Mouse (Mus musculus) T-helper 2 cell (primary cell): ENCODE results near the gene Hbq1a.
"Not testable (repeated sequence)": the region's sequence is repeated elsewhere in the genome, so short reads cannot be mapped to it uniquely, and the experiment has no call there.

ENCODE experiments used
- in situ Hi-C: fragments of 300-600 bp; cut with MboI, MseI; formaldehyde crosslinking; loops from one replicate; pipeline ENCODE4 v1.15.1; 2025; ENCODE audit warnings: high pct_unique_total_duplicates

Gene Hbq1a

DNA sequence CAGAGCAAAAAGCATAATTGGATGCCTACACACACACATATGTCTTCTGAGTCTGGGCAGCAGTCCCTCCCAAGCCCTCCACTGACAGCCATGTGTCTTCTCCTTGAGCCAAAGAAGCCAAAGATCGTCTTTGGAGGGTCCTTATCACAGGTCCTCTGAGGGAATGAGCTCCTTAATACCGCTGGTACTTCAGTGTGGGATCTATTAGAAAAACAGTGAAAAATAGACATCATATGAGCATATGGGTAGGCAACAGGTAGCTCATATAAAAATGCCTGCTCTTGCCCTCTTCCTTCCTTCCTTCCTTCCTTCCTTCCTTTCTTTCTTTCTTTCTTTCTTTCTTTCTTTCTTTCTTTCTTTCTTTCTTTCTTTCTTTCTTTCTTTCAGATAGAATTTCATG lies 15.3 kb upstream of the Hbq1a start:
- in situ Hi-C loops: not testable (repeated sequence)

DNA sequence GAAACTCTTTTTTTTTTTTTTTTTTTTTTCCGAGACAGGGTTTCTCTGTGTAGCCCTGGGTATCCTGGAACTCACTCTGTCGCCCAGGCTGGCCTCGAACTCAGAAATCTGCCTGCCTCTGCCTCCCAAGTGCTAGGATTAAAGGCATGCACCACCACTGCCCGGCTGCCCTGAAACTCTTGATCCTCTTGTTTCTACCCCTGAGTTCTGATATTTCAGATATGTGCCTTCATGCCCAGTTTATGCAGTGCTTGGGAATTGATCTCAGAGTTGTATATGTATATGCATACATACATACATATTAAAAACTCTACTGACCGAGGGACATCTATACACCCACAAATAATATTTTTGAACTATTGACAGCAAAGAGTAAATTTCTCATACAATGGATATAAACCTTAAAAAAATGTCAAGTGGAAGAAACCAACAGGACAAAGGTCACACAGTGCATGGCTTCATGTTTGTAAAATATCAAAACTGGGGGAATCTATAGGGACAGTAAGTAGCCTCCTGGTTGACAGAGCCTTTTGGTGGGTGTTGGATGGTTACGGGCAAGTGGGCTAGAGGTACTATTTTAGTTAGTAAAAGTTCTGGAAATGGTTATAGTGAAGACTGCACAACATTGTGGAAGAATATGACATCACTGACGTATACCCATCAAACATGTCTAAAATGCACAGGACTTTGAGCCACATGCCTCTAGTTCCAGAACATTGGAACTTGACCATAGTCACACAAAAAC lies 14.7 kb upstream of the Hbq1a start:
- in situ Hi-C loops: no loop called here

DNA sequence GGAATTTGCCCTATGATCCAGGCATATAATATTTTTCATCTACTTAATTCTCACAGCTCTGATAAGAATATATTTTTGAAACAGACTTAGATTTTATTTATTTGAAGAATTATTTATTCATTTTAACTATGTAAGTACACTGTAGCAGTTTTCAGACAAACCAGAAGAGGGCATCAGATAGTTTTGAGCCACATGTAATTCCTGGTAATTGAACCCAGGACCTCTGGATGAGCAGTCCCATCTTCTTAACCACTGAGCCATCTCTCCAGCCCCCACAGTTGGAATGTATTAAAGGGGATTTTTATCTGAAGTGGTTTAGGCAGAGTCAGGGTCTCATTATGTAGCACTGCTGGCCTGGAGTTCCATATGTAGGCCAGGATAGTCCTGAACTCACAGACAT lies 14.0 kb upstream of the Hbq1a start:
- in situ Hi-C loops: not testable (repeated sequence)

DNA sequence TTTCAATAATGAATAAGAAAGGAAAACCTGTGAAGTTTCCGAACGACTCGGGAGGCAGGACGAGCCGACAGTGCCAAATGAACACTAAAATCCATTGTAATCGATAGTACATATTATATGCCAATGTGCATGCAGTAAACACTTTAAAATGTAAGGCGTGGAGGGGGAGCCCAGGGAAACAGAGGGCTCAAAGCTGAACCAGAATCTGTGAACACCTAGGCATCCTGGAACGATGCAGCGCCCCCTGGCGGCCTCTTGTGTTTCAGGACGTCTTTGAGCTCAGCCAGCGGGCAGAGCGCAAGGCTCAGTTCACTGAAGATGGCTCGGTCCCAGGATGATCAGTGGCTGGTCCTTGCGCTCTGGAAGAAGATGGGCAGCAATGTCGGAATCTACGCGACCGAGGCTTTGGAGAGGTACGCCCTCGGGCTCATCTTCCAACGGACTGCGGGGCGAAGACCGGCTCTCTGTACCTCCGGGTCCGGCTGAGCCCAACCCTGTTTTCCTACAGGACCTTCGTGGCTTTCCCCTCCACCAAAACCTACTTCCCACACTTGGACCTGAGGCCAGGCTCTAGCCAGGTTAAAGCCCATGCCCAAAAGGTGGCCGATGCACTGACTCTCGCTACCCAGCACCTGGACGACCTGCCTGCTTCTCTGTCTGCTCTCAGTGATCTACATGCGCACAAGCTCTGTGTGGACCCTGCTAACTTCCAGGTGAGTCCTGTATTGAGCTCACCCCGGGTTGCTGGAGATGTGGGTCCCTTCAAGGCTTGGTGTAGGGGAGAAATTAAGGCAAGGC lies 13.0 kb upstream of the Hbq1a start, which contains the start of gene Hbq1b:
TSS of gene Hbq1b (plus strand) at position 271 of the 798 bp plus-strand sequence.
- in situ Hi-C loops: not testable (repeated sequence)

DNA sequence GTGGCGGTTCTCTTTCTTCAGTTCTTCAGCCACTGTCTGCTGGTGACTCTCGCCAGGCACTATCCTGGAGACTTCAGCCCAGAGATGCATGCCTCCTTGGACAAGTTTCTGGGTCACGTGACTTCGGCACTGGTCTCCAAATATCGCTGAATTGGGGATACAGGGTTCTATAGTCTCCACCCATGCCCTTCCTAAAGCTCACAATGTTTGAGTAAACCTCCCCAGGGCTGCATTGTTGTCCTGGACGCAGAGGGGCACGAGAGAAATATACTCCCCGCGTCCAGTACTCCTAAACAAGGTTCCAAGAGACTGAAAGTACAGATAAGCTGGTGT lies 12.4 kb upstream of the Hbq1a start:
- in situ Hi-C loops: no loop called here

DNA sequence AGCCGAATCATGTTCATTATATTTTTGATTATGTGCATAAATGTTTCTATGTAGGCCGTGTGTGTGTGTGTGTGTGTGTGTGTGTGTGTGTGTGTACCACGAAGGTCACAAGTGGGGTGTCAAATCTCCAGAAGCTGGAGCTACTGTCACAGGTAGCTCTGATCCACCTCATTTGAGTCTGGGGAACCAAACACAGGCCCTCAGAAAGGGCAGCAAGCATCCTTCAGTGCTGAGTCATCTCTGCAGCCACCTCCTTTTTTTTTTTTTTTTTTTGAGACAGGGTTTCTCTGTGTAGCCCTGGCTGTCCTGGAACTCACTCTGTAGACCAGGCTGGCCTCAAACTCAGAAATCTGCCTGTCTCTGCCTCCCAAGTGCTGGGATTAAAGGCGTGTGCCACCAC lies 7.0 kb upstream of the Hbq1a start:
- in situ Hi-C loops: not testable (repeated sequence)

DNA sequence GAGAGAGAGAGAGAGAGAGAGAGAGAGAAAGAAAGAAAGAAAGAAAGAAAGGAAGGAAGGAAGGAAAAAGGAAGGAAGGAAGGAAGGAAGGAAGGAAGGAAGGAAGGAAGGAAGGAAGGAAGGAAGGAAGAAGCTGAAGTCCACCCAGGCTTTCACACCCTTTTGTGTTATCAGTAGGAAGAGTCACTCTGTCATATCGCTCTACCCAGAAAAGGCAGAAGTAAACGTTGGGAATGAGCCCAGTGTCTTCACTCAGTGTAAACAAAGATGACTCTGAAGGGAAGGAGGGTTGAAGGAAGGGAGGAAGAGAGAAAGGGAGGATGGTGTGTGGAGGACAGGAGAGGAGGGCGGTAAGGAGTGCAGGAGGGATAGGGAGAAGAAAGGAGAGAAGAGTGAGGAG lies 6.4 kb upstream of the Hbq1a start:
- in situ Hi-C loops: not testable (repeated sequence)

DNA sequence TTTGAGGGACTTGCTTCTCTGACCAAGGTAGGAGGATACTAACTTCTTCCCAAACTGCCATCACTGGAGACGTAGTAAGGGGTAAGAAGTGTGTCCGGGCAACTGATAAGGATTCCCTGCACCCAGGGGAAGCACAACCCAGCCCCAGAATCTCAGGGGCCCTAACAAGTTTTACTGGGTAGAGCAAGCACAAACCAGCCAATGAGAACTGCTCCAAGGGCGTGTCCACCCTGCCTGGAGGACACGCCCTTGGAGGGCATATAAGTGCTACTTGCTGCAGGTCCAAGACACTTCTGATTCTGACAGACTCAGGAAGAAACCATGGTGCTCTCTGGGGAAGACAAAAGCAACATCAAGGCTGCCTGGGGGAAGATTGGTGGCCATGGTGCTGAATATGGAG lies 3.7 kb upstream of the Hbq1a start, which contains the start of gene Hba-a2:
TSS of gene Hba-a2 (plus strand) at position 287 of the 400 bp plus-strand sequence.
- in situ Hi-C loops: not testable (repeated sequence)

DNA sequence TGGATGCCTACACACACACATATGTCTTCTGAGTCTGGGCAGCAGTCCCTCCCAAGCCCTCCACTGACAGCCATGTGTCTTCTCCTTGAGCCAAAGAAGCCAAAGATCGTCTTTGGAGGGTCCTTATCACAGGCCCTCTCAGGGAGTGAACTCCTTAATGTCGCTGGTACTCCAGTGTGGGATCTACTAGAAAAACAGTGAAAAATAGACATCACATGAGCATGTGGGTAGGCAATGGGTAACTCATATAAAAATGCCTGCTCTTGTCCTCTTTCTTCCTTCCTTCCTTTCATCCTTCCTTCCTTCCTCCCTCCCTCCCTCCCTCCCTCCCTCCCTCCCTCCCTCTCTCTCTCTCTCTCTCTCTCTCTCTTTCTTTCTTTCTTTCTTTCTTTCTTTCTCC lies 2.5 kb upstream of the Hbq1a start:
- in situ Hi-C loops: not testable (repeated sequence)

DNA sequence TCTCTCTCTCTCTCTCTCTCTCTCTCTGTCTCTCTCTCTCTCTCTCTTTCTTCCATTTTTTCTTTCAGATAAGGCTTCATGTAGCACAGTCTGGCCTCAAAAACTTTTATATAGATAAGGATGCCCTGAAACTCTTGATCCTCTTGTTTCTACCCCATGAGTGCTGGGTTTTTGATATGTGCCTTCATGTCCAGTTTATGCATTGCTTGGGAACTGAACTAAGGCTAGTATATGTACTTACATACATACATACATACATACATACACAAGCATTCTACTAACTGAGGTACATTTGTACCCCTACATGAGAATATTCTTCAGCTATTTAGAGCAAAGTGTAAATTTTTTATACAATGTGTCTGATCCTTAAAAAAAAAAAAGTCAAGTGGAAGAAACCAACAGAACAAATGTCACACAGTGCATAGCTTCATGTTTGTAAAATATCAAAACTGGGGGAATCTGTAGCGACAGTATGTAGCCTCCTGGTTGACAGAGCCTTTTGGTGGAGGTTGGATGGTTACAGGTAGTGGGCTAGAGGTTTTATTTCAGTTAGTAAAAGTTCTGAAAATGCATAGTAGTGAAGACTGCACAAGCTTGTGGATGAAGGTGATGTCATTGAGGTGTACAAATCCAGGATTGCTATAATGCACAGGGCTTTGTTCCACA lies 1.9 kb upstream of the Hbq1a start:
- in situ Hi-C loops: no loop called here

DNA sequence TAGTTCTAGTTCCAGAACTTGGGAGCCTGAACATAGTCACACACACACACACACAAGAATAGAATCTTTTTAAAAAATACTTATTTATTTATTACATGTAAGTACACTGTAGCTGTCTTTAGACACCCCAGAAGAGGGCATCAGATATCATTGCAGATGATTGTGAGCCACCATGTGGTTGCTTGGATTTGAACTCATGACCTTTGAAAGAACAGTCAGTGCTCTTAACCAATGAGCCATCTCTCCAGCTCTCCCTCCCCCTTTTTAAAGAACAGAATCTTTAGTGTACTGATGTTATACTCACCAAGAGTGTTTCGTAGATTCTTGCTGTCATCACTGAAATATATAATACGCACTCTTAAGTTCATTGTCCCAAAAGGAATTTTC lies 1.3 kb upstream of the Hbq1a start:
- in situ Hi-C loops: no loop called here

DNA sequence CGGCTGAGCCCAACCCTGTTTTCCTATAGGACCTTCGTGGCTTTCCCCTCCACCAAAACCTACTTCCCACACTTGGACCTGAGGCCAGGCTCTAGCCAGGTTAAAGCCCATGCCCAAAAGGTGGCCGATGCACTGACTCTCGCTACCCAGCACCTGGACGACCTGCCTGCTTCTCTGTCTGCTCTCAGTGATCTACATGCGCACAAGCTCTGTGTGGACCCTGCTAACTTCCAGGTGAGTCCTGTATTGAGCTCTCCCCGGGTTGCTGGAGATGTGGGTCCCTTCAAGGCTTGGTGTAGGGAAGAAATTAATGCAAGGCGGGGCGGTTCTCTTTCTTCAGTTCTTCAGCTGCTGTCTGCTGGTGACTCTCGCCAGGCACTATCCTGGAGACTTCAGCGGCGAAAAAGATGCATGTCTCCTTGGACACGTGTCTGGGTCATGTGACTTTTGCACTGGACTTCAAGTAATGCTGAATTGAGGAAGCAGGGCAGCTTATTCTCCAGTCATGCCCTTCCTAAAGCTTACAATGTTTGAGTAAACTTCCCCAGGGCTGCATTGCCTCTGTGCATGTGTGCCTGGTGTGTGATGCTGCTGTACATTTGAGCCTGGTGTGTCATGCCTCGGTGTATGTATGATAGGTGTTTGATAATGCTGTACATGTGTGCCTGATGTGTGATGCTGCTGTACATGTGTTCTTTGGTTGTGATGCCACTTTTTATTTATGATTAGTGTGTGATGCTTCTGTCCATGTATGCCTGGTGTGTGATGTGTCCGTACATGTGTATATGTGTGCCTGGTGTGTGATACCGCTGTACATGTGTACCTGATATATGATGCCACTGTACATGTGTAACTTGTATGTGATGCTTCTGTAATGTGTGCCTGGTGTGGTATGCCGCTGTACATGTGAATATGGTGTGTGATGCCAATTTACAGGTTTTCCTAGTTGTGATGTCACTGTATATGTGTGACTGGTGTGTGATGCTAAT lies 704 bp downstream of the Hbq1a start:
- in situ Hi-C loops: no loop called here

DNA sequence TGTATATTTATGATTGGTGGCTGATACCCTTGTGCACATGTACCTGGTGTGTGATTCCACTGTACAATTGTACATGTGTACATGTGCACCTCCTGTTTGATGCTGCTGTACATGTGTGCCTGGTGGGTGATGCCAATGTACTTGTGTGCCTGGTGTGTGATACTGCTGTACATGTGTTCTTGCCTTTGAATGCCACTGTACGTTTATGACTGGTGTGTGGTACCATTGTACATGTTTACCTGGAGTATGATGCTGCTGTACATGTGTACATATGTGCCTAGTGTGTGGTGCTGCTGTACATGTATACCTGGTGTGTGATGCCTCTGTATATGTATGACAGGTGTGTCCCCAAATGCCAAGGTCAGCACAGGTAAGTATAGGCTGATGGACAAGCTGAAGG lies 1.6 kb downstream of the Hbq1a start:
- in situ Hi-C loops: no loop called here

DNA sequence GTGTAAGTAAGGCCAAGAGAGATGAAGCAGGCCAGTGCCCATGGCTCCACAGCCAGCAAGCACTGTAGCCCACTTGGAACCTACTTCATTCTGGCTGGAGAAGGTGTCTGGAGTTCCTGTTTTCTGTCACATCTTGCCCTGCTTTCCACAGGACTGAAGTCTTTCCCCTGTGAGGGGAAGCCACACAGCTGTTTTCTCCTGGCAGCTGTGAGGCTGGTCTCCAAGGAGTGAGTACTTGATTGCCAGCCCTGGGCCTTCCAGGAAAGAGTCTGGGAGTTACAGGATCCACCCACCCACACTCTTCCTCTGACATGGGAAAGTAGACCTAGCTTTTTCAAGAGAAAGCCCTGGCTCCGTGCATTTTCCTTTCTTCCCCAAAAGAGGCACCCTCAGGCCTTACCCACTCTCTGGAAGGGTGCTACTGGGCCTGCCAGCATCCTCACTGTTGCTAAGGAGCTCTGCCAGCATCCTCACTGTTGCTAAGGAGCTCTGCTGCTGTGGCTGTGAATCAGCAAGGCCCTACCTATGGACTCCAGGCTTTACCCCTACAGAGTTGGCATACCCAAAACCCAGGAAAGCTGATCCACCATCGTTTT lies 3.1 kb downstream of the Hbq1a start:
- in situ Hi-C loops: no loop called here

DNA sequence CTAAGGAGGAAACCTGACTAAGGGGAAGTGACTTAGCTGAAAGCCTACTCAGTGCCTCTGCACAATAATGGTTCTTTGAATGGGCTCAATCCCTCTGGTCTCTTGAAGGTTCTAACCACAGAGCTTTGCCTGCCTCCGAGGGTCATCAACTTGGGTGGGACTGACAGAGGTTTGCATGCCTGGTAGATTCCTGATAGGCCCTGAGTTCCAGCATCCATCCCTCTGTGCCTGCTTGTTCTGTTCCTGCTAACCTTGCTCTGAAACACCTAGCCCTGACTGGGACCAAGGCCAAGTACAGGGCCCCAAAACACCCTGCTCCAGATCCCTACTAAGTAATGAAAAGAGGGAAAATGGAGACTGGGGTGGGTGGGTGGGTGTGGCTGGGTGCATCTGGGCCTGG lies 3.6 kb downstream of the Hbq1a start:
- in situ Hi-C loops: no loop called here

DNA sequence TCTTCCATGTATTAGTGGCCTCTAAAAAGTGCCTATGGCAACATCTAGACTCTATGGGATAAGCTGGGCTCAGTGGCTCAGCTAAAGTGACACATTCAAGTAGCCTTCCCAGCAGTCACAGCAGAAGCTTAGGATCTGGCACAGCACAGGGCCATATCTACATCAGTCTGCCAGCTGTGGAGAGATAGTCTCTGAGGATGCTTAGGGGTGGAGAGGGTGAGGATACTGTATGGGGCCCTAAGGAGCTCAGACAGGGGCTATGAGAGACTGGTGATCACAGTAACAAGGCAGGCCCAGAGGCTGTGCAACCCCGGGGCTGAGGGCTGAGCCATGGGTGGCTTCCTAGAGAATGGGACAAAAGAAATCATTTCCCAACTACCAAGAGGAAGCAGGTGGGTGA lies 7.1 kb downstream of the Hbq1a start:
- in situ Hi-C loops: no loop called here

DNA sequence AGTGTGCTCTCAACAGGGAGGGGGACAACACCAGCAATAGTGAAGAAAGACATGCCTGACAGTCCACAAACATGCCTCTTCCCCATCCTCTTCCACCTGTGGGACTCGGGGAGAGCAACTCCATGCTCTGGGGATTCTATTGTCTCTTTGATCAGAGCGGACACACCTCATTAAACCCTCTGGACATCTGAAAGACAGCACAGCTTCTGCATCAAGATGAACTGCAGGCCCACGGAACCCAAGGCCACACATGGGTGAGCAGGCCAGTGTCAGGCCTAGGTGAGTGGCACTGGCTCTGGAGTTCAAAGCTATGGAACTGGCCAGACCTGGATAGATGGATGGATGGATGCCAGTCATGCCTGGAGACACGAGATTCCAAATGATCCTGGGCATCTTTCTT lies 9.6 kb downstream of the Hbq1a start:
- in situ Hi-C loops: no loop called here

DNA sequence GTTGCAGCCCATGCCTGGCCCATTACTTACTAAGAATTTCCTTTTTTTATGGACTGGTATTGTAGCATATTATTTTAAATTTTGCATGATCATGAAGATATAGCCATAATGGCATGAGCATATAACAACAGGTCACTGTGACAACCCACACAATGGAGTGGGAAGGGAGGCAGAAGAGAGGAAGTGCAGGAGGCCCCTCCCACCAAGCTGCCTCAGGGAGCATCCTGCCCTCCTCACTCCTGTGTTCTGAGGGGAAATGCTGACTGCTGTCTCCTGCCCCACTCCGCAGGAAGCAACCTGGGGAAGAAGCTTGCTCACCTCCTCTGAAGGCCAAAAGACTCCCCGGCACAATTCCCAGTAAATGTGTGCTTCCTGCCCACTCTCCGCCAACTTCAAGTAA lies 10.1 kb downstream of the Hbq1a start:
- in situ Hi-C loops: no loop called here

DNA sequence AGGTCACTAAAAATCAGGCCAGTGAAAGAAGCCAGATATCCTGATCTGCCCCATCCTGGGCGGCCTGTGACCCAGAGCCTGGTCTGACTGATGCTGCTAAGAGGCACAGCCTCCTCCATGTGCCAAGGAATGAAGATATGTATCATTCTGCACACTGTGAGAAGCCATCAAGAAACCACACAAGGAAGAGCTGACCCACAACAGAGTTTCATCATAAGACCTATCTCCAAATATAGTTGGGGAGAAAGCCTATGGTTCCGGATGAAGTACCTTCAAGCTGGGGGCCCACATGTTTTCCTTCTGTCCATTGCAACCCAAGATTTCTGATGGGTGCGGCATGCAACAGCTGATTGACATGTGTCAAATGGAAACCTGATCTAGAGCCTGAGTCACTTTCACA lies 16.1 kb downstream of the Hbq1a start:
- in situ Hi-C loops: no loop called here

DNA sequence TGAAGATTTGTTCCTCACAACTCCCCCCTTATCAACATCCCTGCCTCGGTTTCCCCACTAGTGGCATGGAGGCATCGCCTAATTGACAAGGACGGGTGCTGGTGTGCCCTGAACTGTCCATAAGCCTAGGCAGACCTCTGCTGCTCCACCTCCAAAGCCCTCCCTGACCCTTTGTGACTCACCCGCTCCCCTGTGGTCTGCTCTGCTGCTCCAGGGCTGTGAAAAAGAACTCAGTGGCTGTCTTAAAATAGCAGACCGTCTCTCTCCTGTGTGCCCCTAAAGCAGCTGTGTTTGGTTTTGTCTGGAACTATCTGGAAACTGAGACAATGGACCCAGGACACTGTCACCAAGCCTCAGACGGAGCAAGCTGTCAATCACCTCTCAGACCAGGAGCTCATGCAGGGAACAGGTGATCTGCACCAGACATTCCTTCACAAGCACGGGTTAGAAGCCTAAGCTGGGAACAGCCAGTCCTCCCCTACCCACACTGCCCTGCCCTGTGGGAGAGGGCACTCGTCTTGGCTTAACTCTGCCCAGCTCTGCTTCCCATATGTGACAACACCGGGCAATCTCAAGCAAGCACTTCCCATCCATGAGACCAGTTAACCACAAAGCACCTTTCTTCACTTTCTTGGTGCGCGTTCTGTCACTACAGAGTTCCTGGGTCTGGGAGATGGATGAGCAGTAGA lies 20.8 kb downstream of the Hbq1a start:
- in situ Hi-C loops: no loop called here

DNA sequence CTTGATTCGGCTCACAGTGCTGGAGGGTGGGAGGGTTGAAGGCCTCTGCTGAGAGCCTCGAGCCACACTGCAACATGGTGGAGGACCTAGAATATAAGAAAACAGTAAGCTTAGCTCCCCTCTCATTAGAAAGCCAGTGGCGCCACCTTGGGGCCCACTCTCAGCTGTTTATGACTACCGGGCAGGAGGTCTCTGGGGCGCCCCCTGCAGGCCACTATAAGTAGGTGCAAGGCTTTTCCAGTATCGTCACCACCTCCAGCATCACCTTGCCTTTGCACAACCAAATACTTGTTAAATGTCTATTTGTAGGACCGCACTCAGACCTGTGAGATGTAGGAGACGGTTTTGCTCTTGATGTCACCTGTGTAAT lies 21.3 kb downstream of the Hbq1a start:
- in situ Hi-C loops: no loop called here
